Mouse (Mus musculus): ENCODE measurements around the gene Zfpm1.

- TF ChIP-seq CTCF (IDR thresholded peaks at IDR 0.05; ENCODE audit: extremely low read depth, insufficient read depth, insufficient read length, insufficient replicate concordance) (no peak), POLR2A (IDR thresholded peaks at IDR 0.05; ENCODE audit: low read depth, low read length) (no peak)
Observed at GRCm38 (mm10) chr8:122301866-122302265, 19.9 kb downstream of the Zfpm1 start.
